Mouse (Mus musculus) bone marrow macrophage, adult 2 months (primary cell): ENCODE measurements around the gene Aldh1a3. TPM values are rescaled to one million over a fixed set of nuclear protein-coding genes. Genes with fewer than 3 reads are reported as not detected.
A peak's percentile ranks its signal among the peaks of the same experiment; 100 is the strongest.

ENCODE experiments used
- H3K27ac ChIP-seq: 2 replicates; pipeline ENCODE4 v1.5.1; 2012; ENCODE audit warnings: low read depth, low read length; ENCODE audit not compliant: insufficient read depth
- H3K4me1 ChIP-seq: 2 replicates; pipeline ENCODE4 v1.6.1; 2012; ENCODE audit warnings: low read length; ENCODE audit not compliant: control insufficient read depth, insufficient read depth
- H3K4me3 ChIP-seq: 2 replicates; pipeline ENCODE4 v1.5.1; 2012; ENCODE audit warnings: mild to moderate bottlenecking, low read length, moderate library complexity; ENCODE audit not compliant: insufficient read depth
- CTCF ChIP-seq: IDR thresholded peaks from 2 replicates; pipeline ENCODE4 v1.5.1; 2012; ENCODE audit warnings: low read depth, mild to moderate bottlenecking, low read length, moderate library complexity
- POLR2A ChIP-seq: IDR thresholded peaks from 2 replicates; pipeline ENCODE4 v1.6.1; 2012; ENCODE audit warnings: mild to moderate bottlenecking, low read depth, low read length, borderline replicate concordance
- polyA plus RNA-seq: library from polyadenylated mRNA; stranded (reverse); fragments of >200 nt; gene quantifications from 2 replicates; pipeline ENCODE4 v1.2.4, GENCODE M21; 2012; ENCODE audit not compliant: missing spikeins, insufficient read depth, insufficient read length

Gene Aldh1a3
- polyA plus RNA-seq, 1 experiment: 0.36 TPM

- Histone ChIP-seq H3K4me1 (peaks cover 38% of the 10 kb centered on the region), H3K4me3 (peak overlapping the region; percentile 92), H3K27ac (peak overlapping the region; percentile 48)
- TF ChIP-seq CTCF: peak; percentile 53
- TF ChIP-seq POLR2A: no peak
Measured at GRCm38 (mm10) chr7:66388621-66389532, 38.4 kb downstream of the Aldh1a3 start.

GRCm38 (mm10) chr7:66387813-66388521 lies 39.4 kb downstream of the Aldh1a3 start, which contains the start of gene Lrrk1:
Lrrk1 (minus strand) TSS chr7:66388350.
- TF ChIP-seq POLR2A (peak; percentile 96), CTCF (no peak)
- peak within 1 kb of the TSS; percentile 92 for H3K4me3 ChIP-seq
- H3K4me1 ChIP-seq: peaks cover 44% of the 10 kb centered on the region
- peak within 1 kb of the TSS; percentile 48 for H3K27ac ChIP-seq

- H3K27ac ChIP-seq: no peak overlapping the region
Measured at GRCm38 (mm10) chr7:66387419-66387812, 39.9 kb downstream of the Aldh1a3 start.

DNA sequence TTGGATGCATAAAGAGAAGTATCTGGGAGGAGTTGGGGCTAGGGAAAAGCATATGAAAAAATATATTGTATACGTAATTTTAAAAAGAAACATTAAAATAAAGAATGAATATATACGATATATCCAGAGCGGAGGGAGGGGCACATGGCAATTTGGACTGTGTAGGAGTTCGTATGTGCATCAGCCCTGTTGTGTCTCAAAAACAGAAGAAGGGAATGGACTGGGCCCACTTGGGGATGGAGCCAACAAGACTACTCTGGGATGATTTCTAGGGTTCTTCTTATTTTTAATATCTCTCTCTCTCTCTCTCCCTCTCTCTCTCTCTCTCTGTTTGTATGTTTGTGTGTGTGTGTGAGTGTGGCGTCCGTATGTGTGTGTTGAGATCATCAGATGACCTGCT lies 40.9 kb downstream of the Aldh1a3 start:
- Histone ChIP-seq H3K27ac (no peak overlapping the region), H3K4me1 (peaks cover 32% of the 10 kb centered on the region), H3K4me3 (no peak overlapping the region)
- no peak for TF ChIP-seq CTCF
- no peak for TF ChIP-seq POLR2A

More at GRCm38 (mm10) chr7:66387419-66387812, 39.9 kb downstream of the Aldh1a3 start:
- TF ChIP-seq POLR2A: no peak
- TF ChIP-seq CTCF: no peak
- Histone ChIP-seq H3K4me3 (peak overlapping the region; percentile 92), H3K4me1 (peaks cover 40% of the 10 kb centered on the region)

GRCm38 (mm10) chr7:66385826-66386225 lies 41.5 kb downstream of the Aldh1a3 start:
- no peak overlapping the region for H3K4me3 ChIP-seq
- peaks cover 32% of the 10 kb centered on the region for H3K4me1 ChIP-seq
- H3K27ac ChIP-seq: no peak overlapping the region

GRCm38 (mm10) chr7:66384891-66385290 lies 42.4 kb downstream of the Aldh1a3 start:
- TF ChIP-seq CTCF (no peak), POLR2A (no peak)
- peak overlapping the region; percentile 15; the same call in 1 of the 2 replicates for H3K4me3 ChIP-seq
- H3K27ac ChIP-seq: no peak overlapping the region
- H3K4me1 ChIP-seq: peaks cover 32% of the 10 kb centered on the region

More at GRCm38 (mm10) chr7:66385826-66386225, 41.5 kb downstream of the Aldh1a3 start:
- no peak for TF ChIP-seq CTCF
- no peak for TF ChIP-seq POLR2A

DNA sequence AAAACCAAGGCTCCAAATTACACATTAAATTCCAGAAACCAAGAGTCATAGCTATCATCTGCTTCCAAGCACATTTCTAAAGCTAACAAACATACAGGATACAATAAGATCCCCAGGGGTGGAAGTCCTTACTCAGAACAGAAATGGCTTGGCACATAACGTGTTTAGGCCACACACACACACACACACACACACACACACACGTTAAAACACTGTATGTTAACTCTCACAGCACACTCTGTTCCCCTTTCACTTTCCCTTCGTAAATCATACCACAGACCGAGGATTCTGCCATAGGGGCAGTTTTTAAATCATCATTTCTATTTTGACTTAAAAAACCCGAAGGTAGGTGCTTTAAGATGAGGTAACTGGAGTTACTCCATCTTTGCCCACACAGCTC lies 43.1 kb downstream of the Aldh1a3 start:
- TF ChIP-seq POLR2A: no peak
- no peak for TF ChIP-seq CTCF
- Histone ChIP-seq H3K4me3 (peak overlapping the region; percentile 55), H3K4me1 (peaks cover 32% of the 10 kb centered on the region), H3K27ac (peak overlapping the region; percentile 44)

DNA sequence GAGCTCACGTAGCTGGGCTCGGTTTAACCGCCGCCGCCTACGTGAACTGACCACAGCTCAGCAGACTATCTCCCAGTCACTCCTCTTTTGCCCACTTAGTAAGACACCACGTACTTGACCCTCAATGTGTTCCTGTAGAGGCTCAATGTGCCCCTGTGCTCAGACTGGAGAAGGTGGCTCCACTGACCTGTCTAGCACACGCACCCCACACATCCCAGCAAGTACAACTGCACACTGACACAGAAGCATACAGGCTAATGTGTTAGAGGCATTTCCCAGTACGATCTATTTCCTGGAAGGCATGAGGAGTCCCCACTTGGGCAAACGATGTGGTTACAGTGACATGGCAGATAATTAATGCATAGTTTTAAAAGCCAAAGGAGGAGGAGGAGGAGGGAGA lies 50.8 kb downstream of the Aldh1a3 start:
- Histone ChIP-seq H3K4me3 (no peak overlapping the region), H3K27ac (no peak overlapping the region), H3K4me1 (no peaks in the 10 kb centered on the region)
- no peak for TF ChIP-seq CTCF
- no peak for TF ChIP-seq POLR2A

DNA sequence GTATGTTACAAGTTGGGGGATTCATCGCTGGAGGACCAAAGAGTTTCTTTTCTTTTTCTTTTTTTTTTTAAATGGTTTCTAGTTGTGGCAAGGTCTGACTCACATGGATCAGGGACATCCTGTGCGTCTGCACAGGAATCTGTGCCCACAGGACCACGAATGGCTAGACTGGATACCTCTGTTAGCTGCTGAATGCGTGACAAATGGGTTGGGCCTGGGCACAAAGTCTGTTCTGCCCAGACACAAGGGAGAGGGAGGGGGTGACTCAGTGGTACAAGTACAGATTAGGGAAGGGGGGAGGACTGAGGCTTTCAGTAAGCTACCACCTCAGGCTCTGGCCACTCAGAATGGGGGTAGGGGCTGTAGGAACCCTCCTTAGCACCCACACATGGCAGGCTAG lies 51.6 kb downstream of the Aldh1a3 start:
- TF ChIP-seq CTCF (no peak), POLR2A (no peak)
- Histone ChIP-seq H3K4me1 (no peaks in the 10 kb centered on the region), H3K4me3 (no peak overlapping the region), H3K27ac (no peak overlapping the region)
